Mouse (Mus musculus): ENCODE results near the gene Cebpz.
A peak's percentile ranks its signal among the peaks of the same experiment; 100 is the strongest.

The Cebpz gene

GRCm38 (mm10) chr17:78936466-78937228 lies at the start of gene Cebpz, which contains the start of gene Ndufaf7:
TSS of gene Cebpz (minus strand) at chr17:78937066.
TSS of gene Ndufaf7 (plus strand) at chr17:78937136.
- peak; percentile 97 for DNase-seq (ENCODE audit: low spot score)

- DNase-seq (ENCODE audit: low spot score) = no peak
These were observed 46.9 kb upstream of the Cebpz start for GRCm38 (mm10) chr17:78983736-78984135.

GRCm38 (mm10) chr17:78983166-78983565 lies 46.3 kb upstream of the Cebpz start:
- DNase-seq (ENCODE audit: low spot score) = no peak

GRCm38 (mm10) chr17:78968500-78968899 lies 31.6 kb upstream of the Cebpz start:
- no peak for DNase-seq (ENCODE audit: low spot score)

GRCm38 (mm10) chr17:78966092-78966883 lies 29.4 kb upstream of the Cebpz start:
- no peak for DNase-seq (ENCODE audit: low spot score)

- no peak for DNase-seq (ENCODE audit: low spot score)
These were observed 27.5 kb upstream of the Cebpz start for GRCm38 (mm10) chr17:78964387-78964786.

- no peak for DNase-seq (ENCODE audit: low spot score)
These were observed 22.6 kb upstream of the Cebpz start for GRCm38 (mm10) chr17:78959473-78959872.

- DNase-seq (ENCODE audit: low spot score) = no peak
These were observed 16.4 kb upstream of the Cebpz start for GRCm38 (mm10) chr17:78953240-78953639.

GRCm38 (mm10) chr17:78952070-78952469 lies 15.2 kb upstream of the Cebpz start:
- no peak for DNase-seq (ENCODE audit: low spot score)

GRCm38 (mm10) chr17:78951225-78951624 lies 14.4 kb upstream of the Cebpz start:
- no peak for DNase-seq (ENCODE audit: low spot score)

- DNase-seq (ENCODE audit: low spot score) = no peak
These were observed 5.7 kb upstream of the Cebpz start for GRCm38 (mm10) chr17:78942579-78942978.

- no peak for DNase-seq (ENCODE audit: low spot score)
These were observed 2.1 kb upstream of the Cebpz start for GRCm38 (mm10) chr17:78938927-78939326.

GRCm38 (mm10) chr17:78937229-78937853 lies 475 bp upstream of the Cebpz start:
- DNase-seq (ENCODE audit: low spot score) = peak; percentile 18

- no peak for DNase-seq (ENCODE audit: low spot score)
These were observed 1.0 kb downstream of the Cebpz start for GRCm38 (mm10) chr17:78935857-78936256.

- no peak for DNase-seq (ENCODE audit: low spot score)
These were observed 19.2 kb downstream of the Cebpz start for GRCm38 (mm10) chr17:78917696-78918095.

- no peak for DNase-seq (ENCODE audit: low spot score)
These were observed 20.0 kb downstream of the Cebpz start for GRCm38 (mm10) chr17:78916899-78917298.

GRCm38 (mm10) chr17:78916369-78916813 lies 20.5 kb downstream of the Cebpz start, which contains the start of gene Cebpzos:
TSS of gene Cebpzos (plus strand) at chr17:78916500.
- DNase-seq (ENCODE audit: low spot score) = peak; percentile 86

- DNase-seq (ENCODE audit: low spot score) = no peak
These were observed 21.1 kb downstream of the Cebpz start for GRCm38 (mm10) chr17:78915772-78916171.

- no peak for DNase-seq (ENCODE audit: low spot score)
These were observed 22.9 kb downstream of the Cebpz start for GRCm38 (mm10) chr17:78913921-78914320.

- peak; percentile 23 for DNase-seq (ENCODE audit: low spot score)
These were observed 24.0 kb downstream of the Cebpz start for GRCm38 (mm10) chr17:78912861-78913281.

GRCm38 (mm10) chr17:78909374-78909773 lies 27.5 kb downstream of the Cebpz start:
- DNase-seq (ENCODE audit: low spot score) = no peak

GRCm38 (mm10) chr17:78906892-78907291 lies 30.0 kb downstream of the Cebpz start, which contains the start of gene Sult6b1:
TSS of gene Sult6b1 (minus strand) at chr17:78906992.
- DNase-seq (ENCODE audit: low spot score) = no peak

Data from testis, postnatal 14 days (tissue).